Mouse (Mus musculus) stomach, embryonic 15.5 days (tissue): ENCODE data around the gene Cuzd1. TPM values are rescaled to one million over a fixed set of nuclear protein-coding genes. Genes with fewer than 3 reads are reported as not detected.

Source experiments
- ATAC-seq: fragments of 200-750 bp; cut with Nextera tagmentation; 2 replicates; pipeline ENCODE4 v1.8.0; 2017; ENCODE audit warnings: low read depth, moderate number of reproducible peaks, moderate TSS enrichment; ENCODE audit not compliant: insufficient read depth, low FRiP score
- H3K27ac ChIP-seq: fragments of 300-500 bp; sonication (generic); 2 replicates; pipeline ENCODE4 v1.5.1; 2015; ENCODE audit warnings: mild to moderate bottlenecking, inconsistent platforms
- H3K27me3 ChIP-seq: fragments of 300-500 bp; sonication (generic); replicated peaks from 2 replicates; pipeline ENCODE4 v1.6.1; 2015; ENCODE audit warnings: inconsistent platforms
- H3K36me3 ChIP-seq: fragments of 300-500 bp; sonication (generic); 2 replicates; pipeline ENCODE4 v1.6.1; 2015; ENCODE audit warnings: inconsistent platforms
- H3K4me1 ChIP-seq: fragments of 300-500 bp; sonication (generic); 2 replicates; pipeline ENCODE4 v1.6.1; 2015; ENCODE audit warnings: inconsistent platforms
- H3K4me2 ChIP-seq: fragments of 300-500 bp; sonication (generic); 2 replicates; pipeline ENCODE4 v1.6.1; 2015; ENCODE audit warnings: mild to moderate bottlenecking, inconsistent platforms
- H3K4me3 ChIP-seq: fragments of 300-500 bp; sonication (generic); replicated peaks from 2 replicates; pipeline ENCODE4 v1.5.1; 2015; ENCODE audit warnings: inconsistent platforms
- H3K9ac ChIP-seq: fragments of 300-500 bp; sonication (generic); 2 replicates; pipeline ENCODE4 v1.6.1; 2015; ENCODE audit warnings: inconsistent platforms
- H3K9me3 ChIP-seq: fragments of 300-500 bp; sonication (generic); 2 replicates; pipeline ENCODE4 v1.6.1; 2016; ENCODE audit warnings: inconsistent platforms
- WGBS: fragments of 180-500 bp; shearing (Covaris S2); methylation state at CpG from one replicate; pipeline ENCODE4 v1.1.7; 2015; 5-methylcytosine and 5-hydroxymethylcytosine counted together
- polyA plus RNA-seq: library from polyadenylated mRNA; unstranded; fragments of >200 nt; fragmentation: Nextera tagmentation; extraction: Ambion mirVana; gene quantifications from 2 replicates; pipeline ENCODE4 v1.2.1, GENCODE M21; 2015

The Cuzd1 gene
- polyA plus RNA-seq, 1 experiment from 2014 or later, result 0.40 TPM

- no peaks in the 10 kb centered on the region for H3K27me3 ChIP-seq
- no peak for ATAC-seq
- H3K9me3 ChIP-seq, result no peaks in the 10 kb centered on the region
- no peak within 1 kb of the TSS for H3K9ac ChIP-seq
- no peaks in the 10 kb centered on the region for H3K36me3 ChIP-seq
- no peak within 1 kb of the TSS for H3K27ac ChIP-seq
- WGBS, result 92% methylated on average over 5 of the region's 5 CpGs
- H3K4me2 ChIP-seq, result no peak within 1 kb of the TSS
- H3K4me3 ChIP-seq, result no peak within 1 kb of the TSS
- H3K4me1 ChIP-seq, result no peaks in the 10 kb centered on the region
Observed at GRCm38 (mm10) chr7:131329416-131329815, 7.3 kb upstream of the Cuzd1 start, which contains the start of gene Fam24b. Gene Fam24b (minus strand): TSS chr7:131329516.

GRCm38 (mm10) chr7:131327054-131327453, 5.0 kb upstream of the Cuzd1 start:
- H3K27ac ChIP-seq, result no peak overlapping the region
- no peak overlapping the region for H3K9ac ChIP-seq
- no peaks in the 10 kb centered on the region for H3K4me1 ChIP-seq
- H3K4me2 ChIP-seq, result no peak overlapping the region
- H3K4me3 ChIP-seq, result no peak overlapping the region
- H3K27me3 ChIP-seq, result no peaks in the 10 kb centered on the region
- H3K36me3 ChIP-seq, result no peaks in the 10 kb centered on the region
- 90% methylated on average over 5 of the region's 5 CpGs for WGBS
- no peaks in the 10 kb centered on the region for H3K9me3 ChIP-seq
- ATAC-seq, result no peak

- Histone ChIP-seq H3K4me3 (no peak overlapping the region), H3K9me3 (no peaks in the 10 kb centered on the region), H3K9ac (no peak overlapping the region), H3K4me1 (no peaks in the 10 kb centered on the region), H3K4me2 (no peak overlapping the region), H3K27me3 (no peaks in the 10 kb centered on the region), H3K36me3 (no peaks in the 10 kb centered on the region), H3K27ac (no peak overlapping the region)
- 69% methylated on average over 5 of the region's 7 CpGs for WGBS
- ATAC-seq, result no peak
Observed at GRCm38 (mm10) chr7:131318340-131318739, 3.8 kb downstream of the Cuzd1 start.

DNA sequence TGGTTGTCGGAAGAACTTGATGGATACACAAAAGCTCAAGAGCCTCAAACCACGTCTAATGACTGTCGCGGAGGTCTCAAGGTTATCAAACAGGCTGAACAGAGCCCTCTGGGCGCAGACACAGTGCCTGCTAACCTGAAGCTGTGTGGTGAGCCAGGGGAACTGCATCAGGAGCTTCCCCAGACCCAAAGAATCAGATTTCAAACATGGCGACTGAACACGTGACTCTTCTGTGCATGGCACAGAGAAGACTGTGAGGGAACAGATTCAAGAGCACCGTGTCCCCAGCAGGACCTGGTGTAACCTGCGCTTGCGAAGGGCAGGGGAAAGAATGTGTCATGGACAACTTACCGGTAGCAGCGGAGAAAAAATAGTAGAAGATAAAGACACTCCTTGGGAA, 4.5 kb downstream of the Cuzd1 start:
- no peak overlapping the region for H3K9ac ChIP-seq
- H3K27me3 ChIP-seq, result no peaks in the 10 kb centered on the region
- no peaks in the 10 kb centered on the region for H3K9me3 ChIP-seq
- no peak for ATAC-seq
- no peaks in the 10 kb centered on the region for H3K36me3 ChIP-seq
- no peak overlapping the region for H3K27ac ChIP-seq
- no peaks in the 10 kb centered on the region for H3K4me1 ChIP-seq
- H3K4me3 ChIP-seq, result no peak overlapping the region
- WGBS, result 55% methylated on average over 12 of the region's 12 CpGs
- H3K4me2 ChIP-seq, result no peak overlapping the region

DNA sequence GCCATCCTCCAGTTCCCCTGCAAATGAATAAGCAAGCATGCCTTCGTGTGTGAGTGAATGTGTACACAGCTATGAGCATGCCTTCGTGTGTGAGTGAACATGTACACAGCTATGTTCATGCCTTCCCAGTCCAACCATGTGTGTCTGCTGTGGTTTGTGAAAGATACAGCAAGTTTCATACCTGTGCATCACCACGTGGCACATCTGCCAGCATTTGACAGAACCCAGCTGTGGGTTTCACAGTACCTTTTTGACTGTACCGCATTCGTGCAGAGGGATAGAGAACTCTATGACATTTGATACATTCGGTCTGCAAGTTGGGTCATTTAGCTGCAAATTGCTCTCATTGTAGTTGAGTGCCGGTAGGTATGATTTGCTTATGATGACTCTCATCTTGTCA, 7.6 kb downstream of the Cuzd1 start:
- Histone ChIP-seq H3K27ac (no peak overlapping the region), H3K9ac (no peak overlapping the region), H3K4me3 (no peak overlapping the region), H3K9me3 (no peaks in the 10 kb centered on the region), H3K4me2 (no peak overlapping the region), H3K36me3 (no peaks in the 10 kb centered on the region), H3K4me1 (no peaks in the 10 kb centered on the region), H3K27me3 (no peaks in the 10 kb centered on the region)
- no peak for ATAC-seq
- 71% methylated on average over 7 of the region's 7 CpGs for WGBS

DNA sequence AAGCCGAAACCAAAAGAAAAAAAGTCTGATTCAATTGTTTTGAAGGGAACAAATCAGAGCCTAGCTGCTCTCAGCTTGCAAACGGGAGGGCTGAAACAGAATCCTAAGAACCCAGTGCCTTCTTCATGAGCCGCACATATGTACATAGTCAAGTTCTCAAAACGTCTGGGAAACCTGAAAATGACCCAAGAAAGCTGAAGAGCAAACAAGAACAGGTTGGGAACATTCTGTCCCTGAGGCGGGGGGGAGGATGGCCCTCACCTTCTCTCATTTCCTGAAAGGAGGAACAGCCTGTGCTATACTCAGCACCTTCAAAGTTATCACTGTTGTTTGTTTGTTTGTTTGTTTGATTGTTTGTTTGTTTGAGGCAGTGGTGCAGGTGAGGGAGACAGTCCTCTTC, 15.4 kb downstream of the Cuzd1 start:
- Histone ChIP-seq H3K4me3 (no peak overlapping the region), H3K4me2 (no peak overlapping the region), H3K4me1 (no peaks in the 10 kb centered on the region), H3K36me3 (no peaks in the 10 kb centered on the region), H3K27ac (no peak overlapping the region), H3K9ac (no peak overlapping the region), H3K27me3 (no peaks in the 10 kb centered on the region), H3K9me3 (no peaks in the 10 kb centered on the region)
- ATAC-seq, result no peak
- WGBS, result 69% methylated on average over 5 of the region's 5 CpGs

GRCm38 (mm10) chr7:131303340-131303739, 18.8 kb downstream of the Cuzd1 start:
- no peak overlapping the region for H3K9ac ChIP-seq
- WGBS, result 64% methylated on average over 8 of the region's 8 CpGs
- H3K36me3 ChIP-seq, result no peaks in the 10 kb centered on the region
- ATAC-seq, result no peak; the same call in 1 of the 2 replicates
- no peak overlapping the region for H3K4me3 ChIP-seq
- no peaks in the 10 kb centered on the region for H3K4me1 ChIP-seq
- no peaks in the 10 kb centered on the region for H3K27me3 ChIP-seq
- H3K9me3 ChIP-seq, result no peaks in the 10 kb centered on the region
- no peak overlapping the region for H3K27ac ChIP-seq
- H3K4me2 ChIP-seq, result no peak overlapping the region

GRCm38 (mm10) chr7:131297151-131297550, 24.9 kb downstream of the Cuzd1 start:
- H3K27ac ChIP-seq, result no peak overlapping the region
- WGBS, result 64% methylated on average over 8 of the region's 8 CpGs
- no peaks in the 10 kb centered on the region for H3K4me1 ChIP-seq

GRCm38 (mm10) chr7:131265851-131266250, 56.2 kb downstream of the Cuzd1 start:
- H3K9ac ChIP-seq, result no peak overlapping the region
- no peak overlapping the region for H3K27ac ChIP-seq
- H3K9me3 ChIP-seq, result no peaks in the 10 kb centered on the region
- no peak overlapping the region for H3K4me2 ChIP-seq
- no peak overlapping the region for H3K4me3 ChIP-seq
- no peaks in the 10 kb centered on the region for H3K36me3 ChIP-seq
- H3K27me3 ChIP-seq, result no peaks in the 10 kb centered on the region
- no peak for ATAC-seq
- no peaks in the 10 kb centered on the region for H3K4me1 ChIP-seq
- 70% methylated on average over 4 of the region's 4 CpGs for WGBS

More at GRCm38 (mm10) chr7:131297151-131297550, 24.9 kb downstream of the Cuzd1 start:
- Histone ChIP-seq H3K9ac (no peak overlapping the region), H3K36me3 (no peaks in the 10 kb centered on the region), H3K9me3 (no peaks in the 10 kb centered on the region), H3K27me3 (no peaks in the 10 kb centered on the region), H3K4me3 (no peak overlapping the region), H3K4me2 (no peak overlapping the region)
- no peak for ATAC-seq

- Histone ChIP-seq H3K9ac (no peak overlapping the region), H3K4me2 (no peak overlapping the region), H3K4me3 (no peak overlapping the region), H3K9me3 (no peaks in the 10 kb centered on the region), H3K36me3 (no peaks in the 10 kb centered on the region), H3K4me1 (no peaks in the 10 kb centered on the region), H3K27ac (no peak overlapping the region), H3K27me3 (no peaks in the 10 kb centered on the region)
- no peak for ATAC-seq
- 81% methylated on average over 4 of the region's 4 CpGs for WGBS
Observed at GRCm38 (mm10) chr7:131264251-131264650, 57.8 kb downstream of the Cuzd1 start.

DNA sequence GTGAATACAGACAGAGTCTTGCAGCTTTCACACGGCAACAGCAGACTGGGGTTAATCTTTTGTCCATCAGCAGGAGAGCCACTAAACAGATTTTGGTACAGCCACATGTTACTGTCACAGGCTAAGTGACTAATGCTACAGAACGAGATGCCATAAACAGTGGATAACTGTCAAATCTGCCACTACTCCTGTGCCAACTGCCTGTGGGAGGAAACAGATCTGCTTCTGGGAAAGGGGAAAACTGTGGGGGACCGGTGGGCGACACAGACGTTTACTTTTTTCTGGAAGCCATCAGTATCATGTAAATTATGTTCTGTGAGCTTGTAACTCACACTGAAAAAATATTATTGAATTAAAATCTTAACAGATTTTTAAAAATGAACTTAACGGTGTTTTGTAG, 61.1 kb downstream of the Cuzd1 start:
- no peak overlapping the region for H3K9ac ChIP-seq
- no peak for ATAC-seq
- no peak overlapping the region for H3K4me3 ChIP-seq
- H3K36me3 ChIP-seq, result no peaks in the 10 kb centered on the region
- no peak overlapping the region for H3K27ac ChIP-seq
- no peak overlapping the region for H3K4me2 ChIP-seq
- 56% methylated on average over 6 of the region's 6 CpGs for WGBS
- no peaks in the 10 kb centered on the region for H3K27me3 ChIP-seq
- no peaks in the 10 kb centered on the region for H3K9me3 ChIP-seq
- H3K4me1 ChIP-seq, result no peaks in the 10 kb centered on the region
